Mouse (Mus musculus): ENCODE data around the gene Siglecg. TPM values are rescaled to one million over a fixed set of nuclear protein-coding genes. Genes with fewer than 3 reads are reported as not detected.

The Siglecg gene
- polyA plus RNA-seq, 1 experiment from 2014 or later = not detected

DNA sequence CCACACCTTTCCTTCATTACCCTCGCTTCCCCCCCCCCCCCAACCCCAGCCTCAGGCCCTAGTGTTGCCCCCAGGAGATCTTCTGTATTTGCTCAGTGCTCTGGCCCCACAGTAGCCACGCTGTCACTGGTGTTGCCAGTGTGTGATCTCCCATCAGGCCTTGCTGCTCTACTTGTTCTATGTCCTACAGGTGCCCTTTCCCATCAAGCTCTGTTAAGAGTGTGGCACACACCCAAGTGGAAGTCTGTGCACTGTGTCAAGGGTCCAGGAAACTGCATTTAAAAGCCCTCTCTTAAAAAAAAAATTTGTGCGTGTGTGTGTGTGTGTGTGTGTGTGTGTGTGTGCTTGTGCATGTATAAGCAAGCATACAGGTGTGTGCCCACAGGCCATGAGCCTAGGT, 40.2 kb downstream of the Siglecg start:
- 89% methylated on average over 2 of the region's 3 CpGs for WGBS

DNA sequence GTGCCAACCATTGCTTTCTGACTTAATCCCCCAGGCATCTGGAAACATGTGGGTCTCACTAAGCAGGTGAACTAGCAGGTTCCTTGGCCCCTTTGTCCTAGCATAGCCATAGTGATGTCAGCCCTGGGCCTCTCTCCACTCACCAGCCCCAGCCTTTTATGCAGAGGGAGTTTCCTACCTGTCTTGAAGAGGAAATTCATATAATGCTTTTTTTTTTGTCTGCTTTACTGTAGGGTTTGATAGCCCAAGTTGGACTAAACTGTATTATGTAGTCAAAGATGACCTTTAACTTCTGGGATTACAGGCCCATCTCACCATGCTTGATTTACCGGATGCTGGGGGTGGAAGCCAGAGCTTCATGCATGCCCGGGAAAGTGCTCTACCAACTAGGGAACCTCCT, 41.8 kb downstream of the Siglecg start:
- DNase-seq (ENCODE audit: low spot score) = no peak
- Histone ChIP-seq H3K4me3 (ENCODE audit: low read depth, low read length) (no peak overlapping the region), H3K9me3 (ENCODE audit: control insufficient read depth, low read length) (no peaks in the 10 kb centered on the region), H3K4me2 (replicated peaks; ENCODE audit: low read depth, low read length) (no peak overlapping the region), H3K4me1 (replicated peaks; ENCODE audit: control insufficient read depth, insufficient read depth, low read length) (no peaks in the 10 kb centered on the region), H3K9ac (ENCODE audit: low read depth, low read length) (no peak overlapping the region), H3K36me3 (ENCODE audit: control insufficient read depth, insufficient read depth, low read length) (no peaks in the 10 kb centered on the region), H3K27ac (ENCODE audit: low read depth, low read length) (no peak overlapping the region), H3K27me3 (ENCODE audit: control insufficient read depth, insufficient read depth, low read length) (no peaks in the 10 kb centered on the region)
- 88% methylated on average over 2 of the region's 2 CpGs for WGBS
- ATAC-seq (ENCODE audit: low FRiP score) = no peak

More for the DNA sequence above, 40.2 kb downstream of the Siglecg start:
- H3K4me2 ChIP-seq (replicated peaks; ENCODE audit: low read depth, low read length) = no peak overlapping the region
- no peak for DNase-seq (ENCODE audit: low spot score)
- H3K36me3 ChIP-seq (ENCODE audit: control insufficient read depth, insufficient read depth, low read length) = no peaks in the 10 kb centered on the region
- no peak overlapping the region for H3K9ac ChIP-seq (ENCODE audit: low read depth, low read length)
- no peak overlapping the region for H3K4me3 ChIP-seq (ENCODE audit: low read depth, low read length)
- H3K27me3 ChIP-seq (ENCODE audit: control insufficient read depth, insufficient read depth, low read length) = no peaks in the 10 kb centered on the region
- no peaks in the 10 kb centered on the region for H3K4me1 ChIP-seq (replicated peaks; ENCODE audit: control insufficient read depth, insufficient read depth, low read length)
- no peaks in the 10 kb centered on the region for H3K9me3 ChIP-seq (ENCODE audit: control insufficient read depth, low read length)
- ATAC-seq (ENCODE audit: low FRiP score) = no peak
- no peak overlapping the region for H3K27ac ChIP-seq (ENCODE audit: low read depth, low read length)

DNA sequence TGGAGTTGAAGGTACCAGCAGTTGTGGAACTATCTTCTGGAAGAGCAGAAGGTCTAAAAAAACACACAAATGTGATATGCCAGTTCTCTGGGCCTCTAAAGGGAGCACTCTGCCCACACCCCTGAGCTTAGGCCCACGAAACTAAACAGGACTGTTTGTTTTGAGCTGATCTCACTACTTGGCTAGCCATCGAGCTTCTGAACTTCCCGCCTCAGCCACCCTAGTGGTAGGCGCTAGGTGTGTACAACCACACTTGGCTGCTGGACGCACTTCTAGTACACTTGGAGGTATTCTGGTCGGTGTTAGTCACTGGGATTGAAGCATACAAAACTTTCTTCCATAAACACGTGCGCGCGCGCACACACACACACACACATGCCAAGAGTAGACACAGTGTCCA, 43.7 kb downstream of the Siglecg start:
- no peak overlapping the region for H3K27ac ChIP-seq (ENCODE audit: low read depth, low read length)
- ATAC-seq (ENCODE audit: low FRiP score) (no peak), DNase-seq (ENCODE audit: low spot score) (no peak)
- H3K4me1 ChIP-seq (replicated peaks; ENCODE audit: control insufficient read depth, insufficient read depth, low read length) = no peaks in the 10 kb centered on the region
- 97% methylated on average over 11 of the region's 11 CpGs for WGBS
- no peak overlapping the region for H3K4me2 ChIP-seq (replicated peaks; ENCODE audit: low read depth, low read length)
- H3K4me3 ChIP-seq (ENCODE audit: low read depth, low read length) = no peak overlapping the region
- H3K9ac ChIP-seq (ENCODE audit: low read depth, low read length) = no peak overlapping the region
- no peaks in the 10 kb centered on the region for H3K9me3 ChIP-seq (ENCODE audit: control insufficient read depth, low read length)
- no peaks in the 10 kb centered on the region for H3K36me3 ChIP-seq (ENCODE audit: control insufficient read depth, insufficient read depth, low read length)
- H3K27me3 ChIP-seq (ENCODE audit: control insufficient read depth, insufficient read depth, low read length) = no peaks in the 10 kb centered on the region

- ATAC-seq (ENCODE audit: low FRiP score) (peak; percentile 54; the same call in 1 of the 2 replicates), DNase-seq (ENCODE audit: low spot score) (no peak)
- Histone ChIP-seq H3K27me3 (ENCODE audit: control insufficient read depth, insufficient read depth, low read length) (no peaks in the 10 kb centered on the region), H3K27ac (ENCODE audit: low read depth, low read length) (no peak overlapping the region), H3K4me2 (replicated peaks; ENCODE audit: low read depth, low read length) (no peak overlapping the region), H3K9ac (ENCODE audit: low read depth, low read length) (no peak overlapping the region), H3K9me3 (ENCODE audit: control insufficient read depth, low read length) (no peaks in the 10 kb centered on the region), H3K4me3 (ENCODE audit: low read depth, low read length) (no peak overlapping the region), H3K4me1 (replicated peaks; ENCODE audit: control insufficient read depth, insufficient read depth, low read length) (no peaks in the 10 kb centered on the region), H3K36me3 (ENCODE audit: control insufficient read depth, insufficient read depth, low read length) (no peaks in the 10 kb centered on the region)
- 50% methylated on average over 4 of the region's 4 CpGs for WGBS
Measured at GRCm38 (mm10) chr7:43452609-43453008, 44.6 kb downstream of the Siglecg start.

- ATAC-seq (ENCODE audit: low FRiP score) = no peak
Measured at GRCm38 (mm10) chr7:43453599-43454355, 45.8 kb downstream of the Siglecg start.

DNA sequence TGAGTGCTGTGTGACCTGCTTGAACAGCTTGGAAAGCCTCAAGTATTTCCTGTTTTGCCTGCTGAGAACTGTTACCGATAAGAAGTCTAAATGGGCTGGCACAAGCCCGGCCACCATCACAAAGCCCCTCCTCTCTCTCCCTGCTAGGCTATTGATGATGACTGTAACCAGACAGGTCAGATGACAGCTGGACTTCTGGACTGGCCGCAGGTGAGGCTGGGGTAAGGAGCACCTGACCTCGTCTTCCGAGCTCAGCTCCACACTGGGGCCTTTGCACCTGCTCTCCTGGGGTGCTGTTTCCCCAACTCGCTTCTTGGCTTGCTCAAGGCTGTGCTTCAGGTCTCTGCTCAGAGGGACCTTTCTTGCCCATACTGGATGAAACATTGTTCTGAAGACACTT, 46.4 kb downstream of the Siglecg start:
- H3K9ac ChIP-seq (ENCODE audit: low read depth, low read length) = no peak overlapping the region
- no peak overlapping the region for H3K4me2 ChIP-seq (replicated peaks; ENCODE audit: low read depth, low read length)
- ATAC-seq (ENCODE audit: low FRiP score) = no peak
- DNase-seq (ENCODE audit: low spot score) = no peak
- H3K9me3 ChIP-seq (ENCODE audit: control insufficient read depth, low read length) = no peaks in the 10 kb centered on the region
- H3K4me3 ChIP-seq (ENCODE audit: low read depth, low read length) = no peak overlapping the region
- 92% methylated on average over 6 of the region's 6 CpGs for WGBS
- no peaks in the 10 kb centered on the region for H3K27me3 ChIP-seq (ENCODE audit: control insufficient read depth, insufficient read depth, low read length)
- H3K4me1 ChIP-seq (replicated peaks; ENCODE audit: control insufficient read depth, insufficient read depth, low read length) = no peaks in the 10 kb centered on the region
- no peak overlapping the region for H3K27ac ChIP-seq (ENCODE audit: low read depth, low read length)
- H3K36me3 ChIP-seq (ENCODE audit: control insufficient read depth, insufficient read depth, low read length) = no peaks in the 10 kb centered on the region

More at GRCm38 (mm10) chr7:43453599-43454355, 45.8 kb downstream of the Siglecg start:
- H3K9me3 ChIP-seq (ENCODE audit: control insufficient read depth, low read length) = no peaks in the 10 kb centered on the region
- no peak overlapping the region for H3K4me3 ChIP-seq (ENCODE audit: low read depth, low read length)
- no peaks in the 10 kb centered on the region for H3K36me3 ChIP-seq (ENCODE audit: control insufficient read depth, insufficient read depth, low read length)
- no peak overlapping the region for H3K27ac ChIP-seq (ENCODE audit: low read depth, low read length)
- no peak overlapping the region for H3K4me2 ChIP-seq (replicated peaks; ENCODE audit: low read depth, low read length)
- DNase-seq (ENCODE audit: low spot score) = no peak
- H3K9ac ChIP-seq (ENCODE audit: low read depth, low read length) = no peak overlapping the region
- no peaks in the 10 kb centered on the region for H3K4me1 ChIP-seq (replicated peaks; ENCODE audit: control insufficient read depth, insufficient read depth, low read length)
- H3K27me3 ChIP-seq (ENCODE audit: control insufficient read depth, insufficient read depth, low read length) = no peaks in the 10 kb centered on the region
- 93% methylated on average over 14 of the region's 14 CpGs for WGBS

- WGBS = 62% methylated on average over 4 of the region's 4 CpGs
Measured at GRCm38 (mm10) chr7:43462851-43463250, 54.8 kb downstream of the Siglecg start, which contains the start of gene Vsig10l. Gene Vsig10l, plus strand, starts transcription at chr7:43463151.

DNA sequence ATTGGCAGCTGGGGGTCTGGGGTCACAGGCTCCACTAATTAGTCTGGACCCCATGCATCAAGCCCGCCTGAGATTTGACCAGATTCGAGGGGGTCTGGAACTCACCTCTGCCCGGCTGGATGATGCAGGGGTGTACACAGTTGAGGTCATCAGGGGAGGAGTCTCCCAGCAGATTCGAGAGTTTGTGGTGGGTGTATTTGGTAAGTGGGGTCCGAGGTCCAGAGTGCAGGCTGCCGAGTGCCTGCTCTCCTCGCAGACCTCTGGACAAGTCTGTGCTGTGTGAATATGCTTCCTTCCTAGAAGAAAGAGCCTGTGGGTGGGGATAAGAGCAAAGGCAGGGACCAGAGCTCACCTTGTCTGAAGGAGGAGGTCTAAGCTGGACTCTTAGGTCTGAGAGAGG, 56.0 kb downstream of the Siglecg start:
- peaks cover 10% of the 10 kb centered on the region; the same call in 1 of the 2 replicates for H3K27me3 ChIP-seq (ENCODE audit: control insufficient read depth, insufficient read depth, low read length)
- no peak for ATAC-seq (ENCODE audit: low FRiP score)
- H3K27ac ChIP-seq (ENCODE audit: low read depth, low read length) = no peak overlapping the region
- 81% methylated on average over 7 of the region's 7 CpGs for WGBS
- no peaks in the 10 kb centered on the region for H3K9me3 ChIP-seq (ENCODE audit: control insufficient read depth, low read length)
- H3K4me1 ChIP-seq (replicated peaks; ENCODE audit: control insufficient read depth, insufficient read depth, low read length) = 0 out of 2 replicates have a peak, but pooled peaks cover 2% of the 10 kb centered on the region
- H3K36me3 ChIP-seq (ENCODE audit: control insufficient read depth, insufficient read depth, low read length) = no peaks in the 10 kb centered on the region
- H3K9ac ChIP-seq (ENCODE audit: low read depth, low read length) = no peak overlapping the region
- no peak overlapping the region for H3K4me2 ChIP-seq (replicated peaks; ENCODE audit: low read depth, low read length)
- no peak for DNase-seq (ENCODE audit: low spot score)
- no peak overlapping the region for H3K4me3 ChIP-seq (ENCODE audit: low read depth, low read length)

More at GRCm38 (mm10) chr7:43462851-43463250, 54.8 kb downstream of the Siglecg start, which contains the start of gene Vsig10l:
- no peak for ATAC-seq (ENCODE audit: low FRiP score)
- H3K4me3 ChIP-seq (ENCODE audit: low read depth, low read length) = no peak within 1 kb of the TSS
- H3K27me3 ChIP-seq (ENCODE audit: control insufficient read depth, insufficient read depth, low read length) = peaks cover 10% of the 10 kb centered on the region; the same call in 1 of the 2 replicates
- no peaks in the 10 kb centered on the region for H3K9me3 ChIP-seq (ENCODE audit: control insufficient read depth, low read length)
- no peaks in the 10 kb centered on the region for H3K36me3 ChIP-seq (ENCODE audit: control insufficient read depth, insufficient read depth, low read length)
- DNase-seq (ENCODE audit: low spot score) = no peak
- H3K27ac ChIP-seq (ENCODE audit: low read depth, low read length) = no peak within 1 kb of the TSS
- no peak within 1 kb of the TSS for H3K4me2 ChIP-seq (replicated peaks; ENCODE audit: low read depth, low read length)
- no peak within 1 kb of the TSS for H3K9ac ChIP-seq (ENCODE audit: low read depth, low read length)
- 0 out of 2 replicates have a peak, but pooled peaks cover 2% of the 10 kb centered on the region for H3K4me1 ChIP-seq (replicated peaks; ENCODE audit: control insufficient read depth, insufficient read depth, low read length)

GRCm38 (mm10) chr7:43464864-43465343, 56.9 kb downstream of the Siglecg start:
- H3K9me3 ChIP-seq (ENCODE audit: control insufficient read depth, low read length) = no peaks in the 10 kb centered on the region
- DNase-seq (ENCODE audit: low spot score) (no peak), ATAC-seq (ENCODE audit: low FRiP score) (peak; percentile 73)
- H3K4me1 ChIP-seq (replicated peaks; ENCODE audit: control insufficient read depth, insufficient read depth, low read length) = 0 out of 2 replicates have a peak, but pooled peaks cover 2% of the 10 kb centered on the region
- peak overlapping the region; percentile 76 for H3K4me2 ChIP-seq (replicated peaks; ENCODE audit: low read depth, low read length)
- peaks cover 10% of the 10 kb centered on the region; the same call in 1 of the 2 replicates for H3K27me3 ChIP-seq (ENCODE audit: control insufficient read depth, insufficient read depth, low read length)
- H3K9ac ChIP-seq (ENCODE audit: low read depth, low read length) = peak overlapping the region; percentile 27
- H3K27ac ChIP-seq (ENCODE audit: low read depth, low read length) = no peak overlapping the region
- peak overlapping the region; percentile 28 for H3K4me3 ChIP-seq (ENCODE audit: low read depth, low read length)
- WGBS = 7% methylated on average over 35 of the region's 35 CpGs
- H3K36me3 ChIP-seq (ENCODE audit: control insufficient read depth, insufficient read depth, low read length) = no peaks in the 10 kb centered on the region
